Mouse (Mus musculus) midbrain, embryonic 11.5 days (tissue): ENCODE results near the gene Tsc1. TPM values are rescaled to one million over a fixed set of nuclear protein-coding genes. Genes with fewer than 3 reads are reported as not detected.

ENCODE experiments used
- ATAC-seq: fragments of 200-750 bp; cut with Nextera tagmentation; 2 replicates; pipeline ENCODE4 v1.8.0; 2017; ENCODE audit warnings: moderate TSS enrichment, moderate library complexity; ENCODE audit not compliant: low FRiP score
- DNase-seq: peaks from one replicate; pipeline ENCODE4 v3.0.0; 2015; ENCODE audit warnings: low spot score; ENCODE audit errors: missing footprints
- H3K27ac ChIP-seq: fragments of 300-500 bp; sonication (generic); 2 replicates; pipeline ENCODE4 v1.5.1; 2014; ENCODE audit warnings: low read depth, low read length
- H3K27me3 ChIP-seq: fragments of 300-500 bp; sonication (generic); 2 replicates; pipeline ENCODE4 v1.6.1; 2014; ENCODE audit warnings: mild to moderate bottlenecking, low read length, moderate library complexity, mixed read lengths; ENCODE audit not compliant: control insufficient read depth, insufficient read depth
- H3K36me3 ChIP-seq: fragments of 300-500 bp; sonication (generic); 2 replicates; pipeline ENCODE4 v1.6.1; 2014; ENCODE audit warnings: mild to moderate bottlenecking, low read length, moderate library complexity, mixed read lengths; ENCODE audit not compliant: control insufficient read depth, insufficient read depth
- H3K4me1 ChIP-seq: fragments of 300-500 bp; sonication (generic); 2 replicates; pipeline ENCODE4 v1.6.1; 2014; ENCODE audit warnings: low read length; ENCODE audit not compliant: control insufficient read depth, insufficient read depth
- H3K4me2 ChIP-seq: fragments of 300-500 bp; sonication (generic); 2 replicates; pipeline ENCODE4 v1.6.1; 2014; ENCODE audit warnings: mild to moderate bottlenecking, moderate library complexity
- H3K4me3 ChIP-seq: fragments of 300-500 bp; sonication (generic); 2 replicates; pipeline ENCODE4 v1.5.1; 2014; ENCODE audit warnings: low read depth, low read length
- H3K9ac ChIP-seq: fragments of 300-500 bp; sonication (generic); 2 replicates; pipeline ENCODE4 v1.6.1; 2014; ENCODE audit warnings: low read length
- H3K9me3 ChIP-seq: fragments of 300-500 bp; sonication (generic); 2 replicates; pipeline ENCODE4 v1.6.1; 2016; ENCODE audit warnings: low read length; ENCODE audit not compliant: control insufficient read depth
- WGBS: fragments of 180-500 bp; shearing (Covaris S2); extraction: QIAGEN DNeasy Blood & Tissue Kit; methylation state at CpG from one replicate; pipeline ENCODE4 v1.1.7; 2014; 5-methylcytosine and 5-hydroxymethylcytosine counted together
- polyA plus RNA-seq: library from polyadenylated mRNA; unstranded; fragments of >200 nt; fragmentation: Nextera tagmentation; extraction: Ambion mirVana; gene quantifications from 2 replicates; pipeline ENCODE4 v1.2.1, GENCODE M21; 2014

Gene Tsc1
- polyA plus RNA-seq, 1 experiment from 2014 or later = 22.3 TPM

GRCm38 (mm10) chr2:28601720-28602590 lies 39.1 kb upstream of the Tsc1 start:
- ATAC-seq = no peak
- no peak overlapping the region for H3K4me3 ChIP-seq
- no peaks in the 10 kb centered on the region; the same call in 1 of the 2 replicates for H3K4me1 ChIP-seq
- no peak overlapping the region for H3K4me2 ChIP-seq
- no peak overlapping the region for H3K27ac ChIP-seq
- no peaks in the 10 kb centered on the region for H3K9me3 ChIP-seq
- 63% methylated on average over 12 of the region's 12 CpGs for WGBS
- no peaks in the 10 kb centered on the region for H3K27me3 ChIP-seq
- no peaks in the 10 kb centered on the region for H3K36me3 ChIP-seq
- no peak for DNase-seq
- H3K9ac ChIP-seq = no peak overlapping the region

GRCm38 (mm10) chr2:28603542-28603941 lies 37.5 kb upstream of the Tsc1 start:
- Histone ChIP-seq H3K9me3 (no peaks in the 10 kb centered on the region), H3K4me3 (no peak overlapping the region), H3K9ac (no peak overlapping the region), H3K4me1 (no peaks in the 10 kb centered on the region; the same call in 1 of the 2 replicates), H3K4me2 (no peak overlapping the region), H3K27ac (no peak overlapping the region), H3K27me3 (no peaks in the 10 kb centered on the region), H3K36me3 (no peaks in the 10 kb centered on the region)
- DNase-seq (no peak), ATAC-seq (no peak)
- 91% methylated on average over 5 of the region's 5 CpGs for WGBS

GRCm38 (mm10) chr2:28605789-28606541 lies 35.1 kb upstream of the Tsc1 start:
- H3K36me3 ChIP-seq = no peaks in the 10 kb centered on the region
- 77% methylated on average over 14 of the region's 14 CpGs for WGBS
- H3K9me3 ChIP-seq = no peaks in the 10 kb centered on the region
- H3K9ac ChIP-seq = no peak overlapping the region
- H3K4me1 ChIP-seq = no peaks in the 10 kb centered on the region
- ATAC-seq = no peak
- no peak for DNase-seq
- no peak overlapping the region for H3K4me2 ChIP-seq
- H3K27ac ChIP-seq = no peak overlapping the region
- H3K4me3 ChIP-seq = no peak overlapping the region
- H3K27me3 ChIP-seq = no peaks in the 10 kb centered on the region

GRCm38 (mm10) chr2:28606601-28607340 lies 34.3 kb upstream of the Tsc1 start:
- H3K9ac ChIP-seq = no peak overlapping the region
- H3K4me2 ChIP-seq = no peak overlapping the region
- no peaks in the 10 kb centered on the region; the same call in 1 of the 2 replicates for H3K4me1 ChIP-seq
- 63% methylated on average over 8 of the region's 8 CpGs for WGBS
- no peak overlapping the region for H3K4me3 ChIP-seq
- no peaks in the 10 kb centered on the region for H3K36me3 ChIP-seq
- DNase-seq = no peak
- no peaks in the 10 kb centered on the region for H3K9me3 ChIP-seq
- H3K27ac ChIP-seq = no peak overlapping the region
- ATAC-seq = no peak
- H3K27me3 ChIP-seq = no peaks in the 10 kb centered on the region

- WGBS = 53% methylated on average over 10 of the region's 10 CpGs
- DNase-seq = no peak
- Histone ChIP-seq H3K9ac (no peak overlapping the region), H3K4me2 (no peak overlapping the region), H3K27me3 (no peaks in the 10 kb centered on the region), H3K36me3 (no peaks in the 10 kb centered on the region), H3K27ac (no peak overlapping the region), H3K4me3 (no peak overlapping the region), H3K9me3 (no peaks in the 10 kb centered on the region), H3K4me1 (no peaks in the 10 kb centered on the region; the same call in 1 of the 2 replicates)
- no peak for ATAC-seq
Measured at GRCm38 (mm10) chr2:28607341-28608165, 33.5 kb upstream of the Tsc1 start.

GRCm38 (mm10) chr2:28609851-28610250 lies 31.2 kb upstream of the Tsc1 start:
- H3K4me1 ChIP-seq = no peaks in the 10 kb centered on the region; the same call in 1 of the 2 replicates
- no peak overlapping the region for H3K4me3 ChIP-seq
- H3K9me3 ChIP-seq = no peaks in the 10 kb centered on the region
- no peaks in the 10 kb centered on the region for H3K27me3 ChIP-seq
- no peaks in the 10 kb centered on the region for H3K36me3 ChIP-seq
- WGBS = 87% methylated on average over 10 of the region's 10 CpGs
- no peak overlapping the region for H3K9ac ChIP-seq
- no peak overlapping the region for H3K27ac ChIP-seq
- ATAC-seq (no peak), DNase-seq (no peak)
- no peak overlapping the region for H3K4me2 ChIP-seq

- Histone ChIP-seq H3K4me3 (no peak overlapping the region), H3K9me3 (no peaks in the 10 kb centered on the region), H3K4me2 (no peak overlapping the region), H3K9ac (no peak overlapping the region), H3K27ac (no peak overlapping the region), H3K27me3 (no peaks in the 10 kb centered on the region), H3K4me1 (no peaks in the 10 kb centered on the region; the same call in 1 of the 2 replicates), H3K36me3 (no peaks in the 10 kb centered on the region)
- DNase-seq (no peak), ATAC-seq (no peak)
- 70% methylated on average over 12 of the region's 12 CpGs for WGBS
Measured at GRCm38 (mm10) chr2:28610716-28611406, 30.2 kb upstream of the Tsc1 start.

- no peaks in the 10 kb centered on the region for H3K9me3 ChIP-seq
- no peak overlapping the region for H3K4me3 ChIP-seq
- H3K4me1 ChIP-seq = no peaks in the 10 kb centered on the region; the same call in 1 of the 2 replicates
- DNase-seq = no peak
- H3K36me3 ChIP-seq = no peaks in the 10 kb centered on the region
- H3K27ac ChIP-seq = no peak overlapping the region
- WGBS = 85% methylated on average over 17 of the region's 17 CpGs
- ATAC-seq = no peak
- no peaks in the 10 kb centered on the region for H3K27me3 ChIP-seq
- no peak overlapping the region for H3K9ac ChIP-seq
- no peak overlapping the region for H3K4me2 ChIP-seq
Measured at GRCm38 (mm10) chr2:28611407-28611787, 29.6 kb upstream of the Tsc1 start.
